Mouse (Mus musculus) midbrain, embryonic 15.5 days (tissue): ENCODE data around the gene Slc22a22. TPM values are rescaled to one million over a fixed set of nuclear protein-coding genes. Genes with fewer than 3 reads are reported as not detected.
A peak's percentile ranks its signal among the peaks of the same experiment; 100 is the strongest.

Experiments used
- ATAC-seq: fragments of 200-750 bp; cut with Nextera tagmentation; replicated peaks from 2 replicates; pipeline ENCODE4 v1.8.0; 2017; ENCODE audit warnings: moderate TSS enrichment
- H3K27ac ChIP-seq: fragments of 300-500 bp; sonication (generic); 2 replicates; pipeline ENCODE4 v1.5.1; 2015; ENCODE audit warnings: mild to moderate bottlenecking, inconsistent platforms
- H3K27me3 ChIP-seq: fragments of 300-500 bp; sonication (generic); replicated peaks from 2 replicates; pipeline ENCODE4 v1.6.1; 2015; ENCODE audit warnings: inconsistent platforms
- H3K36me3 ChIP-seq: fragments of 300-500 bp; sonication (generic); replicated peaks from 2 replicates; pipeline ENCODE4 v1.6.1; 2015; ENCODE audit warnings: inconsistent platforms
- H3K4me1 ChIP-seq: fragments of 300-500 bp; sonication (generic); 2 replicates; pipeline ENCODE4 v1.6.1; 2015; ENCODE audit warnings: inconsistent platforms
- H3K4me2 ChIP-seq: fragments of 300-500 bp; sonication (generic); 2 replicates; pipeline ENCODE4 v1.6.1; 2015; ENCODE audit warnings: inconsistent platforms, mild to moderate bottlenecking, moderate library complexity
- H3K4me3 ChIP-seq: fragments of 300-500 bp; sonication (generic); 2 replicates; pipeline ENCODE4 v1.5.1; 2015; ENCODE audit warnings: mild to moderate bottlenecking, inconsistent platforms
- H3K9ac ChIP-seq: fragments of 300-500 bp; sonication (generic); 2 replicates; pipeline ENCODE4 v1.6.1; 2015; ENCODE audit warnings: mild to moderate bottlenecking, inconsistent platforms
- H3K9me3 ChIP-seq: fragments of 300-500 bp; sonication (generic); 2 replicates; pipeline ENCODE4 v1.6.1; 2016; ENCODE audit warnings: inconsistent platforms
- WGBS: fragments of 180-500 bp; shearing (Covaris S2); methylation state at CpG from one replicate; pipeline ENCODE4 v1.1.7; 2015; ENCODE audit warnings: mixed read lengths; 5-methylcytosine and 5-hydroxymethylcytosine counted together
- polyA plus RNA-seq: library from polyadenylated mRNA; unstranded; fragments of >200 nt; fragmentation: Nextera tagmentation; extraction: Ambion mirVana; gene quantifications from 2 replicates; pipeline ENCODE4 v1.2.1, GENCODE M21; 2015

The Slc22a22 gene
- polyA plus RNA-seq, 1 experiment from 2014 or later = not detected

- Histone ChIP-seq H3K27me3 (no peaks in the 10 kb centered on the region), H3K4me3 (no peak overlapping the region), H3K9me3 (no peaks in the 10 kb centered on the region), H3K9ac (no peak overlapping the region), H3K4me1 (no peaks in the 10 kb centered on the region), H3K27ac (no peak overlapping the region), H3K36me3 (no peaks in the 10 kb centered on the region), H3K4me2 (no peak overlapping the region)
- ATAC-seq = no peak
Measured at GRCm38 (mm10) chr15:57465996-57466395, 11.4 kb downstream of the Slc22a22 start.

GRCm38 (mm10) chr15:57465061-57465460 is 12.4 kb downstream of the Slc22a22 start:
- 80% methylated on average over 6 of the region's 6 CpGs for WGBS
- H3K4me3 ChIP-seq = no peak overlapping the region
- H3K36me3 ChIP-seq = no peaks in the 10 kb centered on the region
- H3K27me3 ChIP-seq = no peaks in the 10 kb centered on the region
- no peak for ATAC-seq
- no peaks in the 10 kb centered on the region for H3K4me1 ChIP-seq
- no peak overlapping the region for H3K27ac ChIP-seq
- H3K4me2 ChIP-seq = no peak overlapping the region
- no peak overlapping the region for H3K9ac ChIP-seq
- H3K9me3 ChIP-seq = no peaks in the 10 kb centered on the region

GRCm38 (mm10) chr15:57464066-57464465 is 13.4 kb downstream of the Slc22a22 start:
- Histone ChIP-seq H3K4me1 (no peaks in the 10 kb centered on the region), H3K27me3 (no peaks in the 10 kb centered on the region), H3K27ac (no peak overlapping the region), H3K9me3 (no peaks in the 10 kb centered on the region), H3K36me3 (no peaks in the 10 kb centered on the region), H3K4me3 (no peak overlapping the region), H3K9ac (no peak overlapping the region), H3K4me2 (no peak overlapping the region)
- 92% methylated on average over 11 of the region's 11 CpGs for WGBS
- no peak for ATAC-seq

- no peaks in the 10 kb centered on the region for H3K4me1 ChIP-seq
- no peak overlapping the region for H3K27ac ChIP-seq
- no peaks in the 10 kb centered on the region for H3K27me3 ChIP-seq
- H3K9ac ChIP-seq = no peak overlapping the region
- no peaks in the 10 kb centered on the region for H3K36me3 ChIP-seq
- H3K4me2 ChIP-seq = no peak overlapping the region
- no peak overlapping the region for H3K4me3 ChIP-seq
- ATAC-seq = no peak
- H3K9me3 ChIP-seq = no peaks in the 10 kb centered on the region
- 29% methylated on average over 1 of the region's 1 CpGs for WGBS
Measured at GRCm38 (mm10) chr15:57461284-57461683, 16.1 kb downstream of the Slc22a22 start.

GRCm38 (mm10) chr15:57457374-57457773 is 20.1 kb downstream of the Slc22a22 start:
- no peak overlapping the region for H3K4me2 ChIP-seq
- no peaks in the 10 kb centered on the region for H3K27me3 ChIP-seq
- ATAC-seq = no peak
- no peaks in the 10 kb centered on the region for H3K36me3 ChIP-seq
- no peak overlapping the region for H3K27ac ChIP-seq
- H3K9ac ChIP-seq = no peak overlapping the region
- WGBS = 63% methylated on average over 2 of the region's 2 CpGs
- no peak overlapping the region for H3K4me3 ChIP-seq
- no peaks in the 10 kb centered on the region for H3K9me3 ChIP-seq
- no peaks in the 10 kb centered on the region for H3K4me1 ChIP-seq

DNA sequence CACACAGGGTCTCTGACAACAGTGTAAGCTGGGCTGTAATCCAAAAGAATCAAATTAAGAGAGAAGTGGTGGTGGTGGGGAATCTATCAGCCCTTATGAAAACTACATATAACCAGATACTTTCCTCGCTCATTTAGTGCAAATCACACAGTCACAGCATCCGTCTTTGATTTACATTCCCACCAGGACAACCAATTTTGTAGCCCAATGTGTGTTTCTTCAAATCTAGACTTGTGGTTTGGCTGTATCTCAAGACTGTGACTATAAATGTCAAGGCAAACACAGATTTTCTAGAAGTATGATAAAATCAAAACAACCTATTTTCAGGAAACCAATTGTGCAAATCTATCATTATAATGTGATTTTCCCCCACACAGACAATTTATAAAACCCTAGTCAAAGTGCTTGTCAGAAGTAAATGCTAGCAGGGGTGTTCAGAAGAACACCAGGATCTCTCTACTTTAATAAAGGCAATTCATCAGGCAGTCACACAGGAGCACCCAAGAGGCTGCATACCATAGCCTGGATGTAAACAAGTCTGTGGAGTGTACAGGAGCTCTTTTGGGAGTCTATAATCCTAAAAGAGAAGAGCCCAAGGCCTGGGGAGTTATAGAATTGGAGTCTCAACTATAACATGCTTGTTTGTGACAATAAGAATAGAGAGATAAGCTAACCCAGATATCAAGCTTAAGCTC is 42.6 kb downstream of the Slc22a22 start:
- H3K4me1 ChIP-seq = no peaks in the 10 kb centered on the region

DNA sequence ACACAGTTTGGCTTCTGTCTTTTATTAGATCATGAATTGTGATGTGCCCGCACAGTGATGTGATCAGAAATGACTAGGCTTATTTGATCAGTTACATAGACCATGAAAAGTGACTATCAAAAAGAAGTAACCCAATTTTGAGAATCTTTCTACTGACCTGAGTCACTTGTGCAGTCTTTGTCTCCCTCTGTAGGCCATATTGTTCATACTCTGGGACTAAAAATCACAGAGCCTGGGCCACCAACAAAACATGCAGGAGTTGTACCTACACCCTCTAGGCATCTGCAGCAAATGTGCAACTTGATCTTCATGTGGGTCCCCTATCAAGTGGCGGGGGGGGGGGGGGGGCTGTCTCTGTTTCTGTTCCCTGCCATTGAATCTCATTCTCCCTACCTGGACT is 68.9 kb downstream of the Slc22a22 start:
- Histone ChIP-seq H3K36me3 (no peaks in the 10 kb centered on the region), H3K27me3 (no peaks in the 10 kb centered on the region), H3K9me3 (no peaks in the 10 kb centered on the region), H3K9ac (no peak overlapping the region), H3K4me1 (no peaks in the 10 kb centered on the region), H3K4me2 (no peak overlapping the region), H3K27ac (no peak overlapping the region), H3K4me3 (no peak overlapping the region)
- peak; percentile 66 for ATAC-seq
- WGBS = 49% methylated on average over 2 of the region's 2 CpGs

More for the DNA sequence above, 42.6 kb downstream of the Slc22a22 start:
- Histone ChIP-seq H3K27me3 (no peaks in the 10 kb centered on the region), H3K4me3 (no peak overlapping the region), H3K9ac (no peak overlapping the region), H3K27ac (no peak overlapping the region), H3K4me2 (no peak overlapping the region), H3K9me3 (no peaks in the 10 kb centered on the region), H3K36me3 (no peaks in the 10 kb centered on the region)
- WGBS = 84% methylated on average over 2 of the region's 2 CpGs
- ATAC-seq = no peak

DNA sequence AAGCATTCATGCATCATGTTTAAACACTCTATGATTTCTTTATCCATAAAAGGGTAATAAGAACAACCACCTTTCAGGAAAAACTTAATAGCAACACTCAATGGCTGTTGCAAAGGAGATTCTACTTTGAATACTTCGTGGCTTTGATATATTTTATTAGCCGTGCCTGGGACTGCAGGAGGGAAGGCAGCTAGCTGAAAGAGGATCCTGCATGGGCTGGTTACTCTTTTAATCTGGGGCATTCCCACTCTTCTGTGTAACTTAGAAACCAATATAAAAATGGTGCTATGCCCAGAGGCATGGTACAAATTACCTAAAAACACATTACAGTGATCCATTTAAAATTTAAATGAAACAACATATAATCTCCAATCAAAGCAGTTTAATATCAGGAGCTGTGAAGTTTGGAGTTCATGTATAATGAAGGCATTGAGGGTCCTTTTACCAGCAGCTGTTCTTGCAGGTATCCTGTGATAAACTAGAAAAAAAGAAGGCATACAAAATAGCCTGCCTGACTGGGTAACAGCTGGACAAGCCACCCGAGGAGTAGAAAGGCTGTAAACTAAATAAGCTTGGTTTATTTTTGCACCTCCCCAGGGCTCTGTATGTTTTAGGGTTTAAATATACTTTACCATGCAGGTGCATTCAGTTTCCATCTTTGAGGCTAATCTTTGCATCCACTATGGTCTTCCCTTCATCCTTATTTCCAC is 78.8 kb downstream of the Slc22a22 start:
- no peak overlapping the region for H3K4me3 ChIP-seq
- WGBS = 46% methylated on average over 3 of the region's 3 CpGs
- H3K9ac ChIP-seq = no peak overlapping the region
- H3K36me3 ChIP-seq = no peaks in the 10 kb centered on the region
- H3K4me2 ChIP-seq = no peak overlapping the region
- H3K27me3 ChIP-seq = no peaks in the 10 kb centered on the region
- ATAC-seq = no peak
- H3K9me3 ChIP-seq = no peaks in the 10 kb centered on the region
- H3K27ac ChIP-seq = no peak overlapping the region
- H3K4me1 ChIP-seq = no peaks in the 10 kb centered on the region

GRCm38 (mm10) chr15:57394053-57394452 is 83.4 kb downstream of the Slc22a22 start:
- WGBS = 83% methylated on average over 4 of the region's 4 CpGs
- H3K9me3 ChIP-seq = no peaks in the 10 kb centered on the region
- H3K27me3 ChIP-seq = no peaks in the 10 kb centered on the region
- H3K4me2 ChIP-seq = no peak overlapping the region
- no peak overlapping the region for H3K4me3 ChIP-seq
- no peak overlapping the region for H3K9ac ChIP-seq
- H3K36me3 ChIP-seq = no peaks in the 10 kb centered on the region
- ATAC-seq = no peak
- H3K27ac ChIP-seq = no peak overlapping the region
- H3K4me1 ChIP-seq = no peaks in the 10 kb centered on the region

DNA sequence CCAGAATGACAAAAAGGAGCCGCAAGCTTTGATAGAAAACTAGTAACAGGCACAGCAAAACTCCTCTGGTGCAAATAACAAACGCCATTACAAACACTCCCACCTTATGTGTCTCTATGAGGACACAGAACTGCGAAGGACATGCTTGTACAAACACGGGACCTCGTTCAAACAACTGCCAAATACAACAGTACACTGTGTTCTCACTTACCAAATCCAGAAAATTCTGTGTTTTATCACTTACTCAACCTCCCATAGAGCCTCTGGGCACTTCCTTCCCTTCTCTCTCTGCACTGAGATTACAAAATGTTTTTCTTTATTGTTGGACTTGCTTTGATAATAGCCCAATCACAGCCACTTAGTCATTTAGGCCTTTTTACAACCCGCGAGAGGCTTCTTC is 97.0 kb downstream of the Slc22a22 start:
- ATAC-seq = no peak
- H3K36me3 ChIP-seq = no peaks in the 10 kb centered on the region
- H3K4me1 ChIP-seq = no peaks in the 10 kb centered on the region
- H3K9me3 ChIP-seq = no peaks in the 10 kb centered on the region
- H3K27me3 ChIP-seq = no peaks in the 10 kb centered on the region
- 86% methylated on average over 7 of the region's 7 CpGs for WGBS
- no peak overlapping the region for H3K9ac ChIP-seq
- H3K27ac ChIP-seq = no peak overlapping the region
- no peak overlapping the region for H3K4me2 ChIP-seq
- H3K4me3 ChIP-seq = no peak overlapping the region

DNA sequence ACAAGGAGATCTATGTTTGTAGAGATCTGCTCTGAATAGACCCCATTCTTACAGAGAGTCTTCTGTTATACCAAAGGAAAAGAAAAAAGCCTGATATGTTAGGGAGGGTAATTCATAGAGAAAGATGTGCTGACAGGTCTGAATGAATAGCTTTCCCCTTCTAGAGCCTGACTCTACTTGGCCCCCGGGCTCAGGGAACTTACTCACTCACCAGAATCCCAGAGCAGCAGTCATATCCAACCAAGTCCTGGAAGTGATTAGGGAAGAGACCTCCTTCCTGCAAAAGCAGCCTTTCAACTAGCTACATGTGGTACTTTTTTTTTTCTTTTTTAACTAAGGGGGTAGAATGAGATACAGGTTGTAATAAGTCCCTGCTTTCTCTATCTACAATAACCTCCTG is 111.0 kb downstream of the Slc22a22 start:
- 71% methylated on average over 1 of the region's 1 CpGs for WGBS
- ATAC-seq = no peak
- H3K4me1 ChIP-seq = no peaks in the 10 kb centered on the region
- H3K27me3 ChIP-seq = no peaks in the 10 kb centered on the region
- no peak overlapping the region for H3K4me2 ChIP-seq
- no peak overlapping the region for H3K4me3 ChIP-seq
- no peak overlapping the region for H3K27ac ChIP-seq
- H3K9ac ChIP-seq = no peak overlapping the region
- H3K9me3 ChIP-seq = no peaks in the 10 kb centered on the region
- H3K36me3 ChIP-seq = no peaks in the 10 kb centered on the region

GRCm38 (mm10) chr15:57355278-57355677 is 122.1 kb downstream of the Slc22a22 start:
- H3K27me3 ChIP-seq = no peaks in the 10 kb centered on the region
- no peaks in the 10 kb centered on the region for H3K4me1 ChIP-seq
- no peak overlapping the region for H3K4me2 ChIP-seq
- H3K9ac ChIP-seq = no peak overlapping the region
- 88% methylated on average over 4 of the region's 4 CpGs for WGBS
- no peaks in the 10 kb centered on the region for H3K9me3 ChIP-seq
- H3K27ac ChIP-seq = no peak overlapping the region
- H3K36me3 ChIP-seq = no peaks in the 10 kb centered on the region
- ATAC-seq = no peak
- no peak overlapping the region for H3K4me3 ChIP-seq

DNA sequence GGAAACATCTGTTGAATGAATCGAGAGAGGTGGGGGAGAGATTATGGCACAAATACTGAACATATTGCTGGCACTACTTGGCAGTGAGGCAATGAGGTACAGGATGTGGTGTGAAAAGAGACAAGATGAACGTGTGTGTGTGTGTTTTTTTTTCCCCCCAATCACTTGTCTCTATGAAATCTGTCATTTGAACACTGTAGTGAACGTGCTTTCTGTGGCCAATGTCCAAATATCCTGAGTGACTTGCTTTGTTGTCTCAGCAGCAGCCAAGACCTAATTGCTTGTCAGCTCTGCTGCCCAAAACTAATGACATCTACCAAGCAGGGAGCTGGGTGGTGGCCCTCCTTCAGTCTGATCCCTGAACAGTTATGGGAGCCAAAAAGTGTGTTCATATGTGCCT is 136.9 kb downstream of the Slc22a22 start:
- no peak overlapping the region for H3K4me2 ChIP-seq
- ATAC-seq = no peak
- no peaks in the 10 kb centered on the region for H3K36me3 ChIP-seq
- H3K9ac ChIP-seq = no peak overlapping the region
- no peak overlapping the region for H3K4me3 ChIP-seq
- WGBS = 60% methylated on average over 3 of the region's 3 CpGs
- no peaks in the 10 kb centered on the region for H3K9me3 ChIP-seq
- H3K27me3 ChIP-seq = no peaks in the 10 kb centered on the region
- no peaks in the 10 kb centered on the region for H3K4me1 ChIP-seq
- no peak overlapping the region for H3K27ac ChIP-seq
